Mouse (Mus musculus) CH12.LX (cell line): ENCODE measurements around the gene Gm20388.

Experiments used
- CTCF ChIP-seq, 2 experiments: IDR thresholded peaks in 1 of 2; conservative IDR thresholded peaks in 1 of 2; 2 replicates each; pipeline ENCODE4 v1.5.1; 2011 to 2012; ENCODE audit warnings: low read depth in 2 of 2, low read length in 2 of 2, improper control_type of control experiment in 1 of 2, inconsistent platforms in 1 of 2, mild to moderate bottlenecking in 1 of 2, moderate library complexity in 1 of 2
- EP300 ChIP-seq: IDR thresholded peaks from 2 replicates; pipeline ENCODE4 v1.6.1; 2011; ENCODE audit warnings: low read length, improper control_type of control experiment
- GABPA ChIP-seq: IDR thresholded peaks from 2 replicates; pipeline ENCODE4 v1.6.1; 2012; ENCODE audit warnings: low read depth, low read length, improper control_type of control experiment, inconsistent platforms; ENCODE audit not compliant: insufficient replicate concordance
- HCFC1 ChIP-seq: IDR thresholded peaks from 2 replicates; pipeline ENCODE4 v1.6.1; 2012; ENCODE audit warnings: low read depth, mild to moderate bottlenecking, inconsistent platforms, low read length, improper control_type of control experiment
- MAZ ChIP-seq: IDR thresholded peaks from 2 replicates; pipeline ENCODE4 v1.6.1; 2012; ENCODE audit warnings: low read depth, mild to moderate bottlenecking, inconsistent platforms, low read length, improper control_type of control experiment, moderate library complexity
- MXI1 ChIP-seq: IDR thresholded peaks from 2 replicates; pipeline ENCODE4 v1.6.1; 2011; ENCODE audit warnings: mild to moderate bottlenecking, low read depth, low read length, improper control_type of control experiment
- POLR2A ChIP-seq: IDR thresholded peaks from 2 replicates; pipeline ENCODE4 v1.6.1; 2011; ENCODE audit warnings: low read depth, mild to moderate bottlenecking, improper control_type of control experiment, low read length
- USF2 ChIP-seq: conservative IDR thresholded peaks from 2 replicates; pipeline ENCODE4 v1.6.1; 2011; ENCODE audit warnings: low read depth, low read length, improper control_type of control experiment

DNA sequence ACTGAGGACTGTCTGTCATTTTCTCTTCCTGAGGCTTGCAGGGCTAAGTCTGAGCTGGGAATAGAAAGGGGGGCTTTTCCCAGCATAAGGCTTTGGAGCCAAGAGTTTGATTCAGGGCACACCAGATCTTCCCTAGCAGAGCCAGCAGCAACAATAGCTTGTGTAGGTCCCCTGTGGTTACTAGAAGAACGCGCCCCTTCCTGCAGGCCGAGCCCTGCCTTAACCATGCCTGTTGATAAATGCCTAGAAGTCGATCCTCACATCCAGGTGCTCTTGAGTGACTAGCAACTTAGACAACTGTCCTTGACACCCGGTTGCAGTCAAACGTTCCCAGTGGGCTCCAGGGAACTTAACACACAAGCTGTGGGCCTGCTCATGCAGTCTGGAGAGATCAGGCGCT lies 512.9 kb downstream of the Gm20388 start:
- TF ChIP-seq POLR2A (no peak), CTCF (conservative IDR thresholded peaks at IDR 0.05 in 1 of 2, IDR thresholded peaks at IDR 0.05 in 1 of 2; ENCODE audit: low read depth in 2 of 2, low read length in 2 of 2) (no peak), MAZ (no peak), GABPA (no peak), MXI1 (no peak), USF2 (no peak), HCFC1 (no peak), EP300 (no peak)
